Mouse (Mus musculus) lung, embryonic 14.5 days (tissue): ENCODE results near the gene Prima1. TPM values are rescaled to one million over a fixed set of nuclear protein-coding genes. Genes with fewer than 3 reads are reported as not detected.

ENCODE experiments used
- ATAC-seq: fragments of 200-750 bp; cut with Nextera tagmentation; 2 replicates; pipeline ENCODE4 v1.8.0; 2017; ENCODE audit warnings: mild to moderate bottlenecking, moderate TSS enrichment, moderate library complexity; ENCODE audit not compliant: insufficient read depth
- DNase-seq: peaks from one replicate; pipeline ENCODE4 v3.0.0-alpha.2; 2015
- H3K27ac ChIP-seq: fragments of 300-500 bp; sonication (generic); 2 replicates; pipeline ENCODE4 v1.5.1; 2014; ENCODE audit warnings: low read depth, mild to moderate bottlenecking, moderate library complexity
- H3K27me3 ChIP-seq: fragments of 300-500 bp; sonication (generic); 2 replicates; pipeline ENCODE4 v1.6.1; 2014; ENCODE audit warnings: low read length, control low read depth; ENCODE audit not compliant: insufficient read depth
- H3K36me3 ChIP-seq: fragments of 300-500 bp; sonication (generic); 2 replicates; pipeline ENCODE4 v1.6.1; 2014; ENCODE audit warnings: control low read depth; ENCODE audit not compliant: insufficient read depth
- H3K4me1 ChIP-seq: fragments of 300-500 bp; sonication (generic); 2 replicates; pipeline ENCODE4 v1.6.1; 2014; ENCODE audit warnings: antibody characterized with exemption, control low read depth; ENCODE audit not compliant: insufficient read depth
- H3K4me2 ChIP-seq: fragments of 300-500 bp; sonication (generic); 2 replicates; pipeline ENCODE4 v1.6.1; 2014; ENCODE audit warnings: mild to moderate bottlenecking
- H3K4me3 ChIP-seq: fragments of 300-500 bp; sonication (generic); 2 replicates; pipeline ENCODE4 v1.5.1; 2014; ENCODE audit warnings: low read depth, low read length
- H3K9ac ChIP-seq: fragments of 300-500 bp; sonication (generic); 2 replicates; pipeline ENCODE4 v1.6.1; 2014
- H3K9me3 ChIP-seq: fragments of 300-500 bp; sonication (generic); 2 replicates; pipeline ENCODE4 v1.6.1; 2016; ENCODE audit warnings: low read depth, low read length, control low read depth
- CTCF ChIP-seq: IDR thresholded peaks from 2 replicates; pipeline ENCODE4 v1.5.1; 2016; ENCODE audit warnings: antibody characterized with exemption, low read depth
- WGBS: fragments of 180-500 bp; shearing (Covaris S2); extraction: QIAGEN DNeasy Blood & Tissue Kit; methylation state at CpG from one replicate; pipeline ENCODE4 v1.1.7; 2014; 5-methylcytosine and 5-hydroxymethylcytosine counted together
- polyA plus RNA-seq: library from polyadenylated mRNA; unstranded; fragments of >200 nt; fragmentation: Nextera tagmentation; extraction: Ambion mirVana; gene quantifications from 2 replicates; pipeline ENCODE4 v1.2.1, GENCODE M21; 2014

Gene Prima1
- polyA plus RNA-seq, 1 experiment from 2014 or later: not detected

- Histone ChIP-seq H3K27me3 (no peaks in the 10 kb centered on the region; the same call in 1 of the 2 replicates), H3K4me2 (no peak overlapping the region), H3K9me3 (no peaks in the 10 kb centered on the region), H3K9ac (no peak overlapping the region), H3K4me1 (no peaks in the 10 kb centered on the region), H3K36me3 (no peaks in the 10 kb centered on the region), H3K27ac (no peak overlapping the region), H3K4me3 (no peak overlapping the region)
- ATAC-seq (no peak), DNase-seq (no peak)
- 61% methylated on average over 4 of the region's 4 CpGs for WGBS
- no peak for TF ChIP-seq CTCF
Observed at GRCm38 (mm10) chr12:103229058-103229457, 12.9 kb downstream of the Prima1 start.

DNA sequence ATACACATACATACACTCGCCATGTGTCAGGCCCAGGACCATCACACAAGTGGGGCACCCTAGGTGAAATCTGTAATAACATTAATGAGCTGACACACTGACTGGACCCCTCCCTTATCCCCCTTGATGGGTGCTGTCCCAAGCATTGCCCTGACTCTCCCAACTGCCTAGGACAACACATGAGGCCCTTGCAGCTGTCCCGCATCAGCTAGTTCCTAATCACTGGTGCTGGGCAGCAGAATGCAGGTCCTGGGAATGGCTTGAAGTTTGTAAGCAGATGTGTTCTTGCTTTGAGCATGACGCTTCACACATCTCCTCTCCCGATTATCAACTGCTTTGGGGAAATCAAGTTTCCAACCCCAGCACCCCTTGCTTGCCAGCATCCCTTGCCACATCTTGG, 15.8 kb downstream of the Prima1 start:
- Histone ChIP-seq H3K27ac (no peak overlapping the region), H3K4me1 (no peaks in the 10 kb centered on the region), H3K9ac (no peak overlapping the region), H3K9me3 (no peaks in the 10 kb centered on the region), H3K27me3 (no peaks in the 10 kb centered on the region; the same call in 1 of the 2 replicates), H3K4me3 (no peak overlapping the region), H3K4me2 (no peak overlapping the region), H3K36me3 (no peaks in the 10 kb centered on the region)
- no peak for TF ChIP-seq CTCF
- WGBS: 55% methylated on average over 4 of the region's 4 CpGs
- ATAC-seq (no peak), DNase-seq (no peak)

DNA sequence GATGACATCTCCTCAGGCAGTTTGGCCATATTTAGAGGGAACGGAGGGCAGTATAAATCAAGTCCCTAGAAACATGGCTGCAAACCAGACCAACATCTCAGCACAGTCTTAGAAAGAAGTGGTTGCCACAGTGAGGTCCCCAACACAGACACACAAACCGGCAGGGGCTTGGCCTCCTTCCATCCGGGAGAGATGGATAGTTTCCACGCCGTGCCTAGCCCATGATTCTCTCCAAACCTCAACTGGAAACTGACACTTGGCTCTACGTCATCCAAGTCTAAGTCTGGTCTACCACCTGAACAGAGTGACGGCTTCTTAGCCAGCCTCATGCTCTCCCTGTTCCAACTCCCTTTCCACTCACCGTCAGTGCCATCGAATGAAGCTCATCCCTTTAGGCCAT, 18.3 kb downstream of the Prima1 start:
- H3K4me3 ChIP-seq: no peak overlapping the region
- no peak for DNase-seq
- TF ChIP-seq CTCF: no peak
- H3K36me3 ChIP-seq: no peaks in the 10 kb centered on the region
- no peaks in the 10 kb centered on the region for H3K9me3 ChIP-seq
- H3K27ac ChIP-seq: no peak overlapping the region
- ATAC-seq: no peak
- no peak overlapping the region for H3K9ac ChIP-seq
- WGBS: 83% methylated on average over 9 of the region's 9 CpGs
- H3K4me1 ChIP-seq: no peaks in the 10 kb centered on the region
- H3K27me3 ChIP-seq: no peaks in the 10 kb centered on the region; the same call in 1 of the 2 replicates
- H3K4me2 ChIP-seq: no peak overlapping the region

DNA sequence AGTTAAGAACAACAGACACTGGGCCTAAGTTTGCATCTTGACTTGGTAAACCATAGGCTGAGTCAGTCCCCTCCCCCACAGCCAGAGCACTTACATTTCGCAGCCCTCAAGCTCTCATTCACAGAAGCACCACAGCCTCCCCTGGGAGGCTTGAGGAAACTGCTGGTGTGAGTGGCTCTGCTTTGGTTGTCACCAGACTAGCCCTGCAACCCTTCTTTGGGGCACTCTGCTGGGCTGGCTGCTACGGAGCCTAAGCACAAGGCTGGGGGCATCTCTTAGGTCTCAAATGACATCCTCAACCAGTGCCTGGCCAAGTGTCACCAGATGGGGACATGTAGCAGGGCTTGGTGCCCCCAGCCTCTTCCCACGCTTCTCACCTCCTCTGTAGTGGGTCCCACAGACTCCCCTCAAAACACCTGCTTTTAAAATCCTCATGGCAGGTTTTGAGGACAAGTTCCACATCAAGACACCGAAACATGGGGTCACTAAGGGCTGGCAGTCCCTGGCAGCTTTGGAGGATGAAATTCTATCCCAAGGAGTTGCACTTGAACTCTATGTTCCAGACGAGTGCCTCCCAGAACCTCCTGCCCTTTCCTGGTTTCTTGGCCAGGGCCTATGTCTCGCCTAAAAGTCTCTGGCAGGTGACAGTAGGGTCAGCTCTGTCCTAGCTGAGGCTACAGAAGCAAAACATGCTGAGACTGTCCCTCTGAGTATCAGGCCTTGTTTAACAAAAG, 25.9 kb downstream of the Prima1 start:
- no peaks in the 10 kb centered on the region for H3K36me3 ChIP-seq
- H3K4me1 ChIP-seq: peaks cover 4% of the 10 kb centered on the region; the same call in 1 of the 2 replicates
- no peak overlapping the region for H3K9ac ChIP-seq
- DNase-seq (no peak), ATAC-seq (no peak)
- H3K27ac ChIP-seq: no peak overlapping the region
- no peak overlapping the region for H3K4me3 ChIP-seq
- H3K4me2 ChIP-seq: no peak overlapping the region
- 60% methylated on average over 6 of the region's 6 CpGs for WGBS
- no peaks in the 10 kb centered on the region for H3K9me3 ChIP-seq
- no peaks in the 10 kb centered on the region for H3K27me3 ChIP-seq
- no peak for TF ChIP-seq CTCF

DNA sequence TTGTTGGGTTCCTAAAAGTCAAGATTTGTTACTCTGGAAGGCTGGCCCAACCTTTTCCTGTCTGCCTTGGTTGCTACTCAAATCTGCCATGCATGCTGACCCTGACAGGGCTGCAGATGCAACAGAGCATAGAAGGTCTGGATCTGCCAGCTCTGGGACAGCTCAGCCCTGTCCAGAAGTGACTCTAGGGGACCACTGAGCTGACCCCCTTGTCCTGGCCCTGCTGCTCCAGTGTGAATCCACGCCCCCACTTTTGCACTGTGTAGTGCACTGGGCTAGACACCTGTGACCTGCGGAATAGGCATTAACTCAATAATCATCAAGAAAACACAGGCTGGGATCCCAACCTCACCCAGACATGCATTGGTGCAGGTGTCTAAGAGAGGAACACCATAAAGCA, 27.2 kb downstream of the Prima1 start:
- H3K9me3 ChIP-seq: no peaks in the 10 kb centered on the region
- H3K27ac ChIP-seq: no peak overlapping the region
- TF ChIP-seq CTCF: no peak
- H3K4me3 ChIP-seq: no peak overlapping the region
- DNase-seq (no peak), ATAC-seq (peak; percentile 50; the same call in 1 of the 2 replicates)
- H3K4me1 ChIP-seq: peaks cover 4% of the 10 kb centered on the region; the same call in 1 of the 2 replicates
- 87% methylated on average over 2 of the region's 2 CpGs for WGBS
- no peaks in the 10 kb centered on the region for H3K27me3 ChIP-seq
- no peaks in the 10 kb centered on the region for H3K36me3 ChIP-seq
- no peak overlapping the region for H3K4me2 ChIP-seq
- no peak overlapping the region for H3K9ac ChIP-seq

GRCm38 (mm10) chr12:103214270-103214669, 27.7 kb downstream of the Prima1 start:
- peak; percentile 83 for ATAC-seq
- no peak overlapping the region for H3K27ac ChIP-seq
- H3K4me3 ChIP-seq: no peak overlapping the region
- H3K4me2 ChIP-seq: no peak overlapping the region
- no peaks in the 10 kb centered on the region for H3K9me3 ChIP-seq
- DNase-seq: peak; percentile 76
- no peak for TF ChIP-seq CTCF
- H3K9ac ChIP-seq: no peak overlapping the region
- 20% methylated on average over 10 of the region's 10 CpGs for WGBS
- H3K4me1 ChIP-seq: peaks cover 4% of the 10 kb centered on the region; the same call in 1 of the 2 replicates
- H3K36me3 ChIP-seq: no peaks in the 10 kb centered on the region
- H3K27me3 ChIP-seq: no peaks in the 10 kb centered on the region

DNA sequence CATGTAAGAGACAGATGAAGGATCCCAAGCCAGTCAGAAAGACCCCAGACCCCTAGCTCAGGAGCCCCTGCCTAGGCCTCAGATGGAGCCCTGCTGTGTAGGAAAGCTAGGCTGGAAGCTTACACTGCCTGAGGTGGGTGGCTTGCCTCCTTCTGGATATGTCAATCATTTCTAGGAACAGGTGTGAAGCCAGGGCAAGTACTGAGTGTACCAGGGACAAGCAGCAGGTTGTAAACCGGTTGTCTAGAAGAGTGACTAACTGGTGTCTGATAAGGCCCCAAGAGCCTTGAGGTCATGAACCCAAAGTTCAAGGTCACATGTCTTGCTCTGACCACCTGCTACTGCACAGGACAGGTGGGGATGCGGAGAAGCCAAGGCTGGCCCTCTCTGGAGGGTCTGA, 28.4 kb downstream of the Prima1 start:
- Histone ChIP-seq H3K9ac (no peak overlapping the region), H3K27me3 (no peaks in the 10 kb centered on the region), H3K4me2 (no peak overlapping the region), H3K4me3 (no peak overlapping the region), H3K4me1 (peaks cover 4% of the 10 kb centered on the region; the same call in 1 of the 2 replicates), H3K36me3 (no peaks in the 10 kb centered on the region), H3K27ac (no peak overlapping the region), H3K9me3 (no peaks in the 10 kb centered on the region)
- WGBS: 82% methylated on average over 2 of the region's 2 CpGs
- TF ChIP-seq CTCF: no peak
- DNase-seq (no peak), ATAC-seq (no peak)
